Mouse (Mus musculus) lung, postnatal 0 days (tissue): ENCODE results near the gene Fhl2.

Experiments used
- CTCF ChIP-seq: IDR thresholded peaks from 2 replicates; pipeline ENCODE4 v1.5.1; 2016; ENCODE audit warnings: antibody characterized with exemption, mild to moderate bottlenecking
- EP300 ChIP-seq: IDR thresholded peaks from 2 replicates; pipeline ENCODE4 v1.6.1; 2016; ENCODE audit warnings: antibody characterized with exemption, mild to moderate bottlenecking, control low read depth

DNA sequence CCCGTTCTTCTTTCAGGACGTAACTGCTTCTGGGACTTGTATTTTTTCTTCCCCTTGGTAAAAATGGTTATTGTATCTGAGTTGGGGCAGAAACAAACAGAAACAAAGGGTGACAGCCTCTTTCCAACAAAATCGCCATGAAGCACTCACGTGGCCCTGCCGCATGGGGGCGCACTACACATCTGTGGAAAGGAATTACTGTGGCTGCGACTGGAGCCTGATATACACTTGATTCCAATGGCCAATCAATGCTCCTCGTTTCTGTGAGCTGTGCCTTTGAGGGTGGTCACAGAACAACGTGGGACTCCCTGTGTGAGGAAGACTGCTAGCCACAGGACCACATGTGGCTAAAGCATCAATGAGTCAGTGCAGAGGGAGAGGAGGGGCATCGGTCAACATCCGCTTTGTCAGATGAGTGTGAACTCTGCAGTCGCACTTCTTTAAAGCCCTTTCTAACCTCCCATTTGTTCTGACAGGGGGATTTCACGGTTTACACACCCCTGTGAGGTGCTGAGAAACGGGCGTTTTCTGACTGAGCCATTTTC is 58.4 kb downstream of the Fhl2 start:
- TF ChIP-seq CTCF (peak; percentile 59), EP300 (no peak)
